Comparison of ENCODE assay signal across 18 mouse cellular contexts in genomic region chr9:75989491-75989890, GRCm38 (mm10).
"Had no signal": no experiment of that assay in that cellular context is flagged by ENCODE, and none has a peak within 500 bp of the region (broad histone marks: within the 10 kb centered on the region; RNA-seq: fewer than 3 reads in every experiment).

No protein-coding gene starts in this region.

- H3K4me3 ChIP-seq: liver, embryonic 12.5 days; midbrain, embryonic 10.5 days; myocyte; neural tube, embryonic 13.5 days; neural tube, embryonic 15.5 days had no signal

- H3K9me3 ChIP-seq: liver, embryonic 12.5 days; midbrain, embryonic 10.5 days; neural tube, embryonic 13.5 days; neural tube, embryonic 15.5 days had no signal

- ATAC-seq: midbrain, embryonic 16.5 days had no signal

- H3K27ac ChIP-seq: liver, embryonic 12.5 days; liver, embryonic 14.5 days; midbrain, embryonic 10.5 days; neural tube, embryonic 13.5 days; neural tube, embryonic 15.5 days had no signal

- H3K27me3 ChIP-seq: liver, embryonic 12.5 days; neural tube, embryonic 13.5 days; neural tube, embryonic 15.5 days had no signal

- H3K36me3 ChIP-seq: liver, embryonic 12.5 days; midbrain, embryonic 10.5 days; neural tube, embryonic 13.5 days; neural tube, embryonic 15.5 days had no signal

- H3K4me1 ChIP-seq: midbrain, embryonic 10.5 days; neural tube, embryonic 13.5 days; neural tube, embryonic 15.5 days had no signal

- DNase-seq: lung, postnatal 10 days; lung, postnatal 4 days; midbrain, embryonic 14.5 days; retina, postnatal 1 day; right cerebral cortex, adult 18-20 months; right cerebral cortex, postnatal 25 days; right cerebral cortex, postnatal 4 days; spleen, adult 18-20 months; thymus, adult 18-20 months; thymus, postnatal 14 days; thymus, postnatal 36 days had no signal

- H3K9ac ChIP-seq: liver, embryonic 12.5 days; liver, embryonic 14.5 days; neural tube, embryonic 13.5 days; neural tube, embryonic 15.5 days had no signal

- H3K4me2 ChIP-seq: liver, embryonic 12.5 days; neural tube, embryonic 13.5 days; neural tube, embryonic 15.5 days had no signal
